Mouse (Mus musculus): ENCODE results near the gene Cacng4. TPM values are rescaled to one million over a fixed set of nuclear protein-coding genes. Genes with fewer than 3 reads are reported as not detected.

Gene Cacng4
- polyA plus RNA-seq, 1 experiment from 2014 or later = 0.43 TPM

DNA sequence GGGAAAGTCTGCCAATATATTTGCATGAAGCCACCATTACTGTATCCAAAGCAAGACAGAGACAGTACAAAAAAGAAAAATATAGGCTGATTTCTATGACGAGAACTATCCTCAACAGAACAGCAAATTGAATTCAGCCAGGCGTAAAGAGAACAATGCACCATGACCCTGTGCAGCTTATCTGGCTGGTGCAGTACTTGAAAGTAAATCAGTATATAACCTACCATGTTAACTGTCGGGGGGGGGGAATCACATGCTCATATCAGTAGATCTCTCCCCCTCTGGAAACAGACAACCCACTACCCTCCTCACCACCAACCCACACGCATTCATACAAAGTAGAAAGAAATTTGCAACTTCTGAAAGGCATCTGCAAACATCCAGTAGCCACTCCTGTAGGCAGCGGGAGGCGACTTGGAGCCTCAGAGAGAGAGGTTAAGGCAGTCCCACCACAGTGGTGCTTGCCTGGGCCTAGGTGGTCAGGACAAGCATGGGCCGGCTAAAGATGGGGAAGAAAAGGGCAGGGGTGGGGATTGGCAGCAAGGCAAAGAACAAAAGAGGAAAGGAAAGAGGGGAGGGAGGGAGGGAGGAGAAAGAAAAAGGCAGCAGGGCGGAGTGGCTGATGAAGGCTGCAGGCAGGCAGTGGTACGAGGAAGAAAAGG is 111.5 kb downstream of the Cacng4 start:
- no peak overlapping the region for H3K27ac ChIP-seq (ENCODE audit: low read length)
- no peaks in the 10 kb centered on the region for H3K4me1 ChIP-seq (ENCODE audit: insufficient read depth, low read depth, low read length)
- WGBS = 79% methylated on average over 9 of the region's 9 CpGs
- DNase-seq (ENCODE audit: low spot score) = no peak
- H3K27me3 ChIP-seq (replicated peaks; ENCODE audit: insufficient read depth, low read length) = no peaks in the 10 kb centered on the region
- H3K4me2 ChIP-seq (replicated peaks; ENCODE audit: low read depth, low read length) = no peak overlapping the region
- H3K9ac ChIP-seq (replicated peaks; ENCODE audit: low read depth) = no peak overlapping the region
- peaks cover 27% of the 10 kb centered on the region; the same call in 1 of the 2 replicates for H3K36me3 ChIP-seq (ENCODE audit: insufficient read depth, low read length)
- TF ChIP-seq CTCF (IDR thresholded peaks at IDR 0.05) (no peak), EP300 (IDR thresholded peaks at IDR 0.05) (no peak)
- no peak for ATAC-seq
- no peaks in the 10 kb centered on the region for H3K9me3 ChIP-seq (ENCODE audit: low read length)
- no peak overlapping the region for H3K4me3 ChIP-seq (ENCODE audit: low read depth, low read length)

Other genes with a start within 250 kb of the Cacng4 start
- 8.4 and 9.9 TPM in 2 replicates for gene Helz, start 246.6 kb downstream of the Cacng4 start, polyA plus RNA-seq (2015; fragmentation: Nextera tagmentation; extraction: Ambion mirVana)
- gene Cacng1, start 78.0 kb downstream of the Cacng4 start, polyA plus RNA-seq (2015; fragmentation: Nextera tagmentation; extraction: Ambion mirVana) = 0.14 and 1.6 TPM in 2 replicates
- not detected in 2 replicates for gene Cacng5, start 120.5 kb upstream of the Cacng4 start, polyA plus RNA-seq (2015; fragmentation: Nextera tagmentation; extraction: Ambion mirVana)